Mouse (Mus musculus): ENCODE results near the gene Taldo1.

- no peak for TF ChIP-seq CTCF (IDR thresholded peaks at IDR 0.05; ENCODE audit: low read depth)
- TF ChIP-seq EP300 (optimal IDR thresholded peaks at IDR 0.05): no peak
Measured at GRCm38 (mm10) chr7:141373611-141374010, 18.4 kb upstream of the Taldo1 start.

Measured in stomach, postnatal 0 days (tissue).